Mouse (Mus musculus) subcutaneous adipose tissue, adult 2 months (tissue): Measurements from ENCODE around the gene Guk1. TPM values are rescaled to one million over a fixed set of nuclear protein-coding genes. Genes with fewer than 3 reads are reported as not detected.

Source experiments
- polyA plus RNA-seq: library from polyadenylated mRNA; depleted of rRNA; stranded (reverse); fragments of >200 nt; gene quantifications from 2 replicates; pipeline ENCODE4 v1.2.3, GENCODE M21; 2012; ENCODE audit warnings: low replicate concordance; rRNA removed

Guk1 gene
- polyA plus RNA-seq: 110 and 125 TPM in 2 replicates

GRCm38 (mm10) chr11:59192059-59192386, at the start of gene Guk1:
Guk1 (minus strand) TSS chr11:59192212.

GRCm38 (mm10) chr11:59228122-59228953, 36.3 kb upstream of the Guk1 start, which contains the start of gene Arf1:
Arf1 (minus strand) TSS chr11:59228270.

DNA sequence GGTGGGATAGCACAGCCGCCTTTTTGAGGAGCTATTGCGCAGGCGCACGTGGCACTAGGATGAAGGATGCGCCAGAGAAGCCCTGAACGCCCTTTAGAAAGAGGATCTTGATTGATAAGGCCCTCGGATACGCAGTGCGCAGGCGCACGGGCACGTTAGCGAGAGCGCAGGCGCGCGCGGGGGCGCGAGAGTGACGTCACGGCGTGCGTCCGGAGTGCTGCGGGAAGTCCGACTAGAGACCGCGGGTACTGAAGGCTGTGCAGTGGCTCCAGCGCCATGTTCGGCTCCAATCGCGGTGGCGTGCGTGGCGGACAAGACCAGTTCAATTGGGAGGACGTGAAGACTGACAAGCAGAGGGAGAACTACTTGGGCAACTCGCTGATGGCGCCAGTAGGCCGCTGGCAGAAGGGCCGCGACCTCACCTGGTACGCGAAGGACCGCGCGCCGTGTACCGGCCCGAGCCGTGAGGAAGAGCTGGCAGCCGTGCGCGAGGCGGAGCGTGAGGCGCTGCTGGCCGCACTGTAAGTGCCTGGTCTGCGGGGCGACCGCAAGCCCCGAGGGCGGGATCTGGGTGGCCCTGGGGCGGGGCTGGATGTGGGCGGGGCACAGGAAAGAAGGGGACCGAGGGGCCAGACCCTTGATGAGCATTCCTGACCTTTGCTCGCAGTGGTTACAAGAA, 16.3 kb upstream of the Guk1 start, which contains the start of gene 2310033P09Rik:
TSS of gene 2310033P09Rik (plus strand) at position 169 of the 679 bp plus-strand sequence.

GRCm38 (mm10) chr11:59202081-59202995, 10.3 kb upstream of the Guk1 start, which contains the start of gene Mrpl55:
Mrpl55 (plus strand) TSS chr11:59202486.

DNA sequence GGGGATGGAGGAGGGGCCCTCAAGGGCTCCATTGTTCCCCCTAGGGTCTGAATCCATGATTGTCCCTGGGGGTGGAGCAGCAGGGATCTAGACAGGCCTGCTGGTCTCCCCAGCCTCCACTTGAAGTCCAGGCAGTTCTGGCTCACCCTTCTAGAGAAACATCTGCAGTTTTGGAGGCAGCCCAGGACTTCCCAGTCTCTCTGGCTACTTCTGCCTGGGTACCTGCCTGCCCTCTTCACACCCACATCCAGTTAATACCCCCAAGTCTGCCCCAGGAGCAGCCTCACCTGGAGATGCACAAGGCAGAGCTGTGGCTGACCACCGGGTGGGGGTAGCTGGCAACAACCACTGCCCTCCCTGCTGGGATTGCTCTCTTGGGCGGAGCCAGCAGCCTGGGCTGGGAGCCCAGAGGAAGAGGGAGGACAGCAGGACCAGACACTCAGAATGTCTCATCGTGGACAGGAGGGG, 9.1 kb downstream of the Guk1 start, which contains the start of gene Gjc2:
TSS of gene Gjc2 (minus strand) at position 350 of the 468 bp plus-strand sequence.

GRCm38 (mm10) chr11:59163255-59164236, 28.5 kb downstream of the Guk1 start, which contains the start of gene Iba57:
Iba57 (minus strand) TSS chr11:59163739.

DNA sequence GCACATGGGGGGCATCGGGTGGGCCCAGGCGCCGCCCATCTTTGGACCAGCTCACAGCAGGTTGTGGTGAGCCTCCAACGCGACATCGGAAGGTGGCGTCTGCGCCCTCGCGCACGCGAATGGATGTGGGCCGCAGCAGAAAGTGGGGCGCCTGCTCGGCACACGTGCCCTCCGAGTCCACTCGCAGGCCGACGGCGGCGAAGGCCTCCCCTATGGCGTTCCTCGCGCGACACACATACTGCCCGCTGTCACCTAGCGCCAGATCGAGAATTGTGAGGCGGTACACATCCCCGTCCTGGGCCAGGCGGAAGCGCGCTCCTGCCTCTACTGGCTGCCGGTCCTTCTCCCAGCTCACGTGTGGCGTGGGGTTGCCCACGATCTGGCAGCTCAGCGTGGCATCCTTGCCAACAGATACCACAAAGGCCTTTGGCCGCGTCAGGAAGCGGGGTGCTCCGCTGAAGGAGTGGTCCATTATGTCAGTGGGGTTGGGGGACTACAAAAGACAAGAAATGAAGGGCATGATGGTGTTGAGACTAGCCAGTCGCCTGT, 56.0 kb downstream of the Guk1 start, which contains the start of gene Obscn:
TSS of gene Obscn (minus strand) at position 499 of the 549 bp plus-strand sequence.

Other genes starting within 250 kb of the Guk1 start
- 0.99 and 6.7 TPM in 2 replicates for gene Hist3h2ba, start 243.3 kb downstream of the Guk1 start, polyA plus RNA-seq
- 13.4 and 31.4 TPM in 2 replicates for gene Hist3h2a, start 237.5 kb downstream of the Guk1 start, polyA plus RNA-seq
- 0.36 and 0.82 TPM in 2 replicates for gene Trim17, start 237.5 kb downstream of the Guk1 start, polyA plus RNA-seq
- 18.3 and 30.5 TPM in 2 replicates for gene Trim11, start 214.1 kb downstream of the Guk1 start, polyA plus RNA-seq
- gene Obscn, start 55.8 kb downstream of the Guk1 start, polyA plus RNA-seq: 0.06 and 0.53 TPM in 2 replicates
- 6.4 and 6.9 TPM in 2 replicates for gene Iba57, start 28.5 kb downstream of the Guk1 start, polyA plus RNA-seq
- 1.4 and 11.8 TPM in 2 replicates for gene Gjc2, start 9.0 kb downstream of the Guk1 start, polyA plus RNA-seq
- 50.4 and 64.6 TPM in 2 replicates for gene Mrpl55, start 10.3 kb upstream of the Guk1 start, polyA plus RNA-seq
- gene 2310033P09Rik, start 16.1 kb upstream of the Guk1 start, polyA plus RNA-seq: 19.8 and 24.9 TPM in 2 replicates
- 464 and 557 TPM in 2 replicates for gene Arf1, start 36.1 kb upstream of the Guk1 start, polyA plus RNA-seq
- gene Wnt3a, start 98.5 kb upstream of the Guk1 start, polyA plus RNA-seq: not detected in 2 replicates
- gene Wnt9a, start 114.7 kb upstream of the Guk1 start, polyA plus RNA-seq: 4.1 and 24.2 TPM in 2 replicates
- 0.22 TPM in 1 of 2 replicates, not detected in the other for gene Prss38, start 183.4 kb upstream of the Guk1 start, polyA plus RNA-seq